Mouse (Mus musculus) midbrain, postnatal 0 days (tissue): Measurements from ENCODE around the gene Hbb-bs. TPM values are rescaled to one million over a fixed set of nuclear protein-coding genes. Genes with fewer than 3 reads are reported as not detected.
"Not testable (repeated sequence)": the region's sequence is repeated elsewhere in the genome, so short reads cannot be mapped to it uniquely, and the experiment has no call there.

ENCODE experiments used
- ATAC-seq: fragments of 200-750 bp; cut with Nextera tagmentation; 2 replicates; pipeline ENCODE4 v1.8.0; 2017; ENCODE audit warnings: moderate number of reproducible peaks, mild to moderate bottlenecking, moderate TSS enrichment, moderate library complexity; ENCODE audit not compliant: low FRiP score
- DNase-seq: peaks from one replicate; pipeline ENCODE4 v3.0.0-alpha.2; 2015; ENCODE audit warnings: low spot score
- H3K27ac ChIP-seq: fragments of 300-500 bp; sonication (generic); 2 replicates; pipeline ENCODE4 v1.5.1; 2014; ENCODE audit warnings: low read depth, mild to moderate bottlenecking, low read length, mixed read lengths
- H3K27me3 ChIP-seq: fragments of 300-500 bp; sonication (generic); 2 replicates; pipeline ENCODE4 v1.6.1; 2014; ENCODE audit warnings: low read length, control low read depth, mixed read lengths; ENCODE audit not compliant: insufficient read depth
- H3K36me3 ChIP-seq: fragments of 300-500 bp; sonication (generic); 2 replicates; pipeline ENCODE4 v1.6.1; 2014; ENCODE audit warnings: low read length, control low read depth, mixed read lengths; ENCODE audit not compliant: insufficient read depth
- H3K4me1 ChIP-seq: fragments of 300-500 bp; sonication (generic); 2 replicates; pipeline ENCODE4 v1.6.1; 2014; ENCODE audit warnings: mild to moderate bottlenecking, control low read depth, antibody characterized with exemption, low read length, mixed read lengths; ENCODE audit not compliant: insufficient read depth
- H3K4me2 ChIP-seq: fragments of 300-500 bp; sonication (generic); 2 replicates; pipeline ENCODE4 v1.6.1; 2014; ENCODE audit warnings: low read depth, mild to moderate bottlenecking, low read length, mixed read lengths; ENCODE audit not compliant: poor library complexity, severe bottlenecking
- H3K4me3 ChIP-seq: fragments of 300-500 bp; sonication (generic); 2 replicates; pipeline ENCODE4 v1.5.1; 2014; ENCODE audit warnings: low read depth, mild to moderate bottlenecking, low read length, moderate library complexity
- H3K9ac ChIP-seq: fragments of 300-500 bp; sonication (generic); replicated peaks from 2 replicates; pipeline ENCODE4 v1.6.1; 2014; ENCODE audit warnings: mild to moderate bottlenecking, low read length, moderate library complexity, mixed read lengths; ENCODE audit not compliant: poor library complexity, severe bottlenecking
- H3K9me3 ChIP-seq: fragments of 300-500 bp; sonication (generic); 2 replicates; pipeline ENCODE4 v1.6.1; 2016; ENCODE audit warnings: low read length, control low read depth
- CTCF ChIP-seq: IDR thresholded peaks from 2 replicates; pipeline ENCODE4 v1.5.1; 2016; ENCODE audit warnings: antibody characterized with exemption, mild to moderate bottlenecking
- WGBS: fragments of 180-500 bp; shearing (Covaris S2); extraction: QIAGEN DNeasy Blood & Tissue Kit; methylation state at CpG from one replicate; pipeline ENCODE4 v1.1.7; 2014; 5-methylcytosine and 5-hydroxymethylcytosine counted together
- polyA plus RNA-seq: library from polyadenylated mRNA; unstranded; fragments of >200 nt; fragmentation: Nextera tagmentation; extraction: Ambion mirVana; gene quantifications from 2 replicates; pipeline ENCODE4 v1.2.1, GENCODE M21; 2015
- total RNA-seq: library from RNA; depleted of rRNA; stranded (reverse); fragments of >200 nt; gene quantifications from 2 replicates; pipeline ENCODE4 v1.2.3, GENCODE M21; 2014

The Hbb-bs gene
- total and polyA plus RNA-seq, 2 experiments from 2014 or later = 771 to 1,016 TPM

GRCm38 (mm10) chr7:103843034-103843433 lies 15.1 kb upstream of the Hbb-bs start, which contains the start of gene Hbb-bh1:
Gene Hbb-bh1 (minus strand): TSS chr7:103843164.
- no peaks in the 10 kb centered on the region for H3K9me3 ChIP-seq
- no peak within 1 kb of the TSS for H3K4me2 ChIP-seq
- WGBS = 87% methylated on average over 2 of the region's 2 CpGs
- H3K4me1 ChIP-seq = no peaks in the 10 kb centered on the region
- no peak within 1 kb of the TSS for H3K9ac ChIP-seq
- no peak for TF ChIP-seq CTCF
- no peak for DNase-seq
- no peaks in the 10 kb centered on the region for H3K27me3 ChIP-seq
- no peak within 1 kb of the TSS for H3K4me3 ChIP-seq
- no peaks in the 10 kb centered on the region for H3K36me3 ChIP-seq
- no peak for ATAC-seq
- H3K27ac ChIP-seq = no peak within 1 kb of the TSS

GRCm38 (mm10) chr7:103840268-103840667 lies 12.4 kb upstream of the Hbb-bs start, which contains the start of gene Hbb-bh2:
Gene Hbb-bh2 (minus strand): TSS chr7:103840520.
- Histone ChIP-seq H3K9ac (no peak within 1 kb of the TSS), H3K36me3 (no peaks in the 10 kb centered on the region), H3K4me2 (no peak within 1 kb of the TSS), H3K4me1 (no peaks in the 10 kb centered on the region), H3K4me3 (no peak within 1 kb of the TSS), H3K9me3 (no peaks in the 10 kb centered on the region), H3K27me3 (no peaks in the 10 kb centered on the region), H3K27ac (no peak within 1 kb of the TSS)
- no peak for ATAC-seq
- 68% methylated on average over 3 of the region's 3 CpGs for WGBS
- no peak for TF ChIP-seq CTCF
- DNase-seq = no peak

DNA sequence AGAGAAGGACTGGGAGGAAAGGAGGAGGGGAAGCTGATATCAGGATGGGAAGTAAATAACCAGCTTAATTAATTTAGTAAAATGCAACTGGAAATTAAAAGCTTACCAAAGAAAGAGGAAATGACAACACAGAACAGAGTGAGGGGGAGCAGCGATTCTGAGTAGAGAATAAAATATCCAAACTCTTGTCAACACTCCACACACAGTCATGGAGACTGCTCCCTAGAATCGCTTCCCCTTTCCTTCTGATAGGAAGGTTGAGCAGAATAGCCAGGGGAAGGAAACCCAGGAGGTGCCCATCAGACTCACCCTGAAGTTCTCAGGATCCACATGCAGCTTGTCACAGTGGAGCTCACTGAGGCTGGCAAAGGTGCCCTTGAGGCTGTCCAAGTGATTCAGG lies 757 bp downstream of the Hbb-bs start:
- not testable (repeated sequence) for H3K36me3 ChIP-seq, H3K9me3 ChIP-seq, H3K27ac ChIP-seq, H3K4me2 ChIP-seq, DNase-seq, H3K27me3 ChIP-seq, H3K4me3 ChIP-seq, H3K9ac ChIP-seq, ATAC-seq, H3K4me1 ChIP-seq
- WGBS = no CpG with 5 or more reads among the region's 2 CpGs

DNA sequence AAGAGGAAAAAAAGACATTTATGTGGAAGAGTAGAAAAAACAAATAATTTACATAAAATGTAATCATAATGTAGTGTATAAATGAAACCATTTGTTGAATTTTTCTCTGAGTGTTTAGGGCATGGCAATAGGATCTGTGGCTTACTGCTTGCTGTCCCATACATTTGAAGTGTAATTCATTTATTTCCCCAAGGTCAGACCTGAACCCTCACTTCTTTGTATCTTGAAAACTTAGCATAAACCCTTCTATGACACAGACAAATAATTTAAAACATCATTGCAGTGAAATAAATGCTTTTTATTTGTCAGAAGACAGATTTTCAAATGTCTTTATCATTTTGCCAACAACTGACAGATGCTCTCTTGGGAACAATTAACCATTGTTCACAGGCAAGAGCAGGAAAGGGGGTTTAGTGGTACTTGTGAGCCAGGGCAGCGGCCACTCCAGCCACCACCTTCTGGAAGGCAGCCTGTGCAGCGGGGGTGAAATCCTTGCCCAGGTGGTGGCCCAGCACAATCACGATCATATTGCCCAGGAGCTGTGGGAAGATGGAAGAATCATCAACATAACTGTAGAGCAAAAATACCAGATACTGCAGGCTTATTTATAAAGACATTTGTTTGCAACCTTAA lies 1.5 kb downstream of the Hbb-bs start:
- Histone ChIP-seq H3K36me3 (no peaks in the 10 kb centered on the region), H3K27me3 (no peaks in the 10 kb centered on the region), H3K27ac (no peak overlapping the region), H3K9me3 (no peaks in the 10 kb centered on the region), H3K9ac (no peak overlapping the region), H3K4me3 (no peak overlapping the region), H3K4me1 (no peaks in the 10 kb centered on the region), H3K4me2 (no peak overlapping the region)
- 57% methylated on average over 3 of the region's 3 CpGs for WGBS
- DNase-seq = no peak
- no peak for ATAC-seq
- no peak for TF ChIP-seq CTCF

DNA sequence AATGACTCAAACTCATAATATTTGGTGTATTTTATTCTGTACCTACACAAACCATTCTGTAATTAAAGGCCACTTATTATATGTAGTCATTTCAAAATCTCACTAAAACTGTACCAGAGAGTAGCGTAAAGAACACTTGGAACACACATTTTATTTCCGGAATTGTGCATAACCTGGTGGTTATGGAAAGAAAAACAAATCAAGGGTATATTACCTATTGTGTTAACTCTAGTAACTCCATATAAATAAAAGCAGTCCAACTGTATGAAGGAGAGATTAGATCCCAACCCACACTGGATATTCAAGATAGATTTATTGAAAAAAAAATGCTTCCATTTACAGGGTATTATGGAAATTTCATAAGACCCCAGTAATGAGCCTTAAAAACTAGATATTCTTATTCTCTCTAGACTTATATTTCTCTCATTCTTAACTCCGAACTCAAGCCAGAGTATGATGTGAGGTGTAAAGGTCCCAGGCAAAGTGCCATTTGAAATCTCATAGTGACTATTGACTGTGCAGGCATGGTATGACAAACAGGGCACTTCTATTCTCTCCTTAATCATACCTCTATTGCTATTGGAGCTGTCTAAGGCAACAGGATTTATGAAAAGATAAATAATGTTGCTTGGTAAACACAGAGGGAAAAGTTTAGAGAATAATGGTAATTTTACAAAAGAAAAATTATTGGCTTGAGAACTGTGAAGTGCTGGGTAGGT lies 2.2 kb downstream of the Hbb-bs start:
- WGBS = 94% methylated on average over 3 of the region's 3 CpGs

DNA sequence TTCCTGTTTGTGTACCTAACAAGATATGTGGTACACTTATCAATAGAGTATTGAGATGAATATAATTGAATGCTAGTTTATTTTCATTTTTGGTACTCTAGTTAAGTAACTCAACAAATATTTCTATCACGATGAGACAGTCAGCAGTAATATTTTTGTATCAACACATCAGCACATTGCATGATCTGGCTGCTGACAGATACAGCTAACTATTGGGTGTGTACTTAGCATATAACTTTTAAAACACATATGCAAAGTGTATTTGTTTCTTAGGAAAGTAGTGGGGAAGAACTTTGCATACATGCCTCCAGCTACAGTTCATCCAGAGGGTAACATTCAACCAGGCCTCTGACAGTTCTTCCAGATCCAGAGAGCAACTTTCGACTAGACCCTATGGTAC lies 3.3 kb downstream of the Hbb-bs start:
- ATAC-seq (no peak), DNase-seq (no peak)
- Histone ChIP-seq H3K36me3 (no peaks in the 10 kb centered on the region), H3K9me3 (no peaks in the 10 kb centered on the region), H3K27me3 (no peaks in the 10 kb centered on the region), H3K4me3 (no peak overlapping the region), H3K9ac (no peak overlapping the region), H3K27ac (no peak overlapping the region), H3K4me2 (no peak overlapping the region), H3K4me1 (no peaks in the 10 kb centered on the region)
- TF ChIP-seq CTCF = no peak
- 85% methylated on average over 2 of the region's 2 CpGs for WGBS

More for the DNA sequence above, 2.2 kb downstream of the Hbb-bs start:
- Histone ChIP-seq H3K27ac (no peak overlapping the region), H3K4me1 (no peaks in the 10 kb centered on the region), H3K9ac (no peak overlapping the region), H3K9me3 (no peaks in the 10 kb centered on the region), H3K4me2 (no peak overlapping the region), H3K36me3 (no peaks in the 10 kb centered on the region), H3K27me3 (no peaks in the 10 kb centered on the region), H3K4me3 (no peak overlapping the region)
- DNase-seq (no peak), ATAC-seq (no peak)
- no peak for TF ChIP-seq CTCF

DNA sequence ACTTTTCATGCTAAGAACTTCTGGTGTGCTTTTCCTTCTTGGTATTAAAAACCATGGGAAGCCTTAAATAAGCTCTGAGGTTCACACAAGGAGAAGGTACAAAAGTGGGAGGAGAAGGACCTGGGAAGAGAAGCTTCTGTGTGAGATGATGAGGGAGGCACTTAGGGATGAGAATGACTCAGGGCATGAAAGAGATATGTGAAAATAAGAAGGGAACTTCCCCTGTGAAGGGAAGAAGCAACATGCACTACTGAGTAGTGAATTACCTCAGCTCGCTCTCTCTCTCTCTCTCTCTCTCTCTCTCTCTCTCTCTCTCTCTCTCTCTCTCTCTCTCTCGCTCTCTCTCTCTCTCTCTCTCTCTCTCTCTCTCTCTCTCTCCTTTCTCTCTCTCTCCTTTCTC lies 12.8 kb downstream of the Hbb-bs start:
- not testable (repeated sequence) for H3K4me1 ChIP-seq, H3K4me3 ChIP-seq, ATAC-seq, H3K9ac ChIP-seq, H3K4me2 ChIP-seq, H3K27ac ChIP-seq, H3K9me3 ChIP-seq, DNase-seq, H3K27me3 ChIP-seq, H3K36me3 ChIP-seq
- 73% methylated on average over 1 of the region's 2 CpGs for WGBS
